Mouse (Mus musculus) MEL (cell line): ENCODE measurements at regions not wholly inside any gene's neighbourhood (a gene's known extent, or its start where the extent isn't known, plus 50 kb on each side); places are given as distances from the start of the nearest gene placed in this dataset.

ENCODE experiments used
- CTCF ChIP-seq, 3 experiments: IDR thresholded peaks in 2 of 3; conservative IDR thresholded peaks in 1 of 3; 2 replicates each; pipeline ENCODE4 v1.5.1; 2011 to 2012; ENCODE audit warnings: low read length in 3 of 3, low read depth in 2 of 3, mild to moderate bottlenecking in 2 of 3, improper control_type of control experiment in 1 of 3, inconsistent platforms in 1 of 3, mixed read lengths in 1 of 3, moderate library complexity in 1 of 3; ENCODE audit not compliant: control insufficient read depth in 1 of 3, insufficient read depth in 1 of 3, poor library complexity in 1 of 3, severe bottlenecking in 1 of 3
- EP300 ChIP-seq, 2 experiments: IDR thresholded peaks; 2 replicates each; pipeline ENCODE4 v1.6.1; 2011; ENCODE audit warnings: improper control_type of control experiment in 2 of 2, low read length in 2 of 2, low read depth in 1 of 2, mild to moderate bottlenecking in 1 of 2
- MAX ChIP-seq: IDR thresholded peaks from 2 replicates; pipeline ENCODE4 v1.6.1; 2011; ENCODE audit warnings: low read length, improper control_type of control experiment
- POLR2A ChIP-seq, 2 experiments: IDR thresholded peaks; 2 replicates each; pipeline ENCODE4 v1.6.1; 2011 to 2012; ENCODE audit warnings: low read length in 2 of 2, mild to moderate bottlenecking in 2 of 2, control low read depth in 1 of 2, improper control_type of control experiment in 1 of 2, low read depth in 1 of 2, moderate library complexity in 1 of 2; ENCODE audit not compliant: control insufficient read depth in 1 of 2, insufficient read depth in 1 of 2, poor library complexity in 1 of 2

DNA sequence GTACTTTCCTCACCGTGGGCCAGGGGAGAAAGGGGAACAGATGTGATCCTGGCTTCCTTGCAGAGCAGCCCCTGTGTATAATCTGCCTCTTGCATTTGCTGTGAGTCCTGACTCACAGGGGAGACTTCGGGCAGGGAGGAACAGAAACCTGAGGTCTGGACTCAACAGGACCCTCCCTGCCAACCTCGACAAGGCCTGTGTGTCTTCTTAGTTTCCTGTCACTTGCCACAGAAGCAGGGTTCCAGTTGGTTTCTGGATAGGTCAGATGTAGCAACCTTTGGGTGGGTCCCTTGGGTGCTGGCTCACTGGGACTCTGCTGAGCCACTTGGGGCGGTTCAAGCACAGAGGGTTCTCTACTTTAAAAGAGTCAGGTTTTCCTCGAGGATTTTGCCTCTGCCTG, 292.3 kb upstream of the Id2 start:
- TF ChIP-seq CTCF (IDR thresholded peaks at IDR 0.05 in 2 of 3, conservative IDR thresholded peaks at IDR 0.05 in 1 of 3; ENCODE audit: control insufficient read depth in 1 of 3, insufficient read depth in 1 of 3, low read depth in 2 of 3, low read length in 3 of 3, poor library complexity in 1 of 3, severe bottlenecking in 1 of 3) (no peak), MAX (no peak), POLR2A (IDR thresholded peaks at IDR 0.05; ENCODE audit: control insufficient read depth in 1 of 2, insufficient read depth in 1 of 2, low read depth in 1 of 2, low read length in 2 of 2, poor library complexity in 1 of 2) (no peak), EP300 (IDR thresholded peaks at IDR 0.05; ENCODE audit: low read depth in 1 of 2, low read length in 2 of 2) (no peak)
